Mouse (Mus musculus) hindbrain, embryonic 10.5 days (tissue): Measurements from ENCODE around the gene Tmem179b. TPM values are rescaled to one million over a fixed set of nuclear protein-coding genes. Genes with fewer than 3 reads are reported as not detected.
A peak's percentile ranks its signal among the peaks of the same experiment; 100 is the strongest.

Source experiments
- DNase-seq: peaks from one replicate; pipeline ENCODE4 v3.0.0-alpha.2; 2017; ENCODE audit warnings: low spot score
- H3K27ac ChIP-seq: fragments of 300-500 bp; sonication (generic); 2 replicates; pipeline ENCODE4 v1.5.1; 2016; ENCODE audit warnings: mild to moderate bottlenecking, moderate library complexity
- H3K27me3 ChIP-seq: fragments of 300-500 bp; sonication (generic); 2 replicates; pipeline ENCODE4 v1.6.1; 2016; ENCODE audit warnings: mild to moderate bottlenecking; ENCODE audit not compliant: poor library complexity, insufficient read depth, severe bottlenecking
- H3K36me3 ChIP-seq: fragments of 300-500 bp; sonication (generic); 2 replicates; pipeline ENCODE4 v1.6.1; 2016; ENCODE audit warnings: mild to moderate bottlenecking, moderate library complexity
- H3K4me1 ChIP-seq: fragments of 300-500 bp; sonication (generic); replicated peaks from 2 replicates; pipeline ENCODE4 v1.6.1; 2016; ENCODE audit warnings: mild to moderate bottlenecking
- H3K4me3 ChIP-seq: fragments of 300-500 bp; sonication (generic); 2 replicates; pipeline ENCODE4 v1.5.1; 2016; ENCODE audit warnings: mild to moderate bottlenecking, moderate library complexity
- H3K9me3 ChIP-seq: fragments of 300-500 bp; sonication (generic); 2 replicates; pipeline ENCODE4 v1.6.1; 2016; ENCODE audit warnings: mild to moderate bottlenecking, moderate library complexity
- WGBS: fragments of 180-500 bp; shearing (Covaris S2); methylation state at CpG from one replicate; pipeline ENCODE4 v1.1.7; 2016; 5-methylcytosine and 5-hydroxymethylcytosine counted together
- polyA plus RNA-seq: library from polyadenylated mRNA; unstranded; fragments of >200 nt; fragmentation: Nextera tagmentation; extraction: Ambion mirVana; gene quantifications from 2 replicates; pipeline ENCODE4 v1.2.1, GENCODE M21; 2016

Tmem179b gene
- polyA plus RNA-seq, 1 experiment from 2014 or later = 54.4 TPM

DNA sequence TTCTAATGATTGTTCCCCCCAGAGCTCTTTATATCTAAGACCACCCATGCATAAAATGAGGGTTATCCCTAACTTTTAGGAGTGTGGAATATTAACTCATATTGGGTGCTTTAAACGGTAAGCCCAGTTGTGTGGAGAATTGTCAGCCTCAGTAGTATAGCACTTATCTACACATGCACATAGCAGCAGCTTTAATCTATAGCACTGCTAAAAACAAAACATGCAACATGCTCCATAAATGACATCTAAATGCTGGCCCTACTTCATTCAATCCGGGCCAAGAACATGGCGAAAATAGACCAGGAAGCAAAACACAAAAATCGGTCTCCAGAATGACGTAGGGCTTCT lies 51.7 kb downstream of the Tmem179b start:
- peak overlapping the region; percentile 72 for H3K4me3 ChIP-seq
- 3% methylated on average over 5 of the region's 5 CpGs for WGBS
- DNase-seq = no peak
- no peaks in the 10 kb centered on the region for H3K9me3 ChIP-seq
- no peaks in the 10 kb centered on the region for H3K27me3 ChIP-seq
- peaks cover 26% of the 10 kb centered on the region for H3K4me1 ChIP-seq
- H3K27ac ChIP-seq = peak overlapping the region; percentile 93
- peaks cover 32% of the 10 kb centered on the region for H3K36me3 ChIP-seq

Other genes with a start within 250 kb of the Tmem179b start
- 0.09 and 0.21 TPM in 2 replicates for gene Slc22a8, start 183.2 kb downstream of the Tmem179b start, polyA plus RNA-seq
- 0.14 and 0.16 TPM in 2 replicates for gene Slc22a6, start 156.4 kb downstream of the Tmem179b start, polyA plus RNA-seq
- 0.05 TPM in 2 replicates for gene Chrm1, start 110.7 kb downstream of the Tmem179b start, polyA plus RNA-seq
- gene Slc3a2, start 51.1 kb downstream of the Tmem179b start, polyA plus RNA-seq = 128 and 146 TPM in 2 replicates
- 112 and 115 TPM in 2 replicates for gene Wdr74, start 38.6 kb downstream of the Tmem179b start, polyA plus RNA-seq
- 2.8 and 2.9 TPM in 2 replicates for gene 1700092M07Rik, start 33.7 kb downstream of the Tmem179b start, polyA plus RNA-seq
- gene Stx5a, start 33.1 kb downstream of the Tmem179b start, polyA plus RNA-seq = 95.6 and 106 TPM in 2 replicates
- 233 and 249 TPM in 2 replicates for gene Nxf1, start 17.4 kb downstream of the Tmem179b start, polyA plus RNA-seq
- gene Tmem223, start 3.5 kb downstream of the Tmem179b start, polyA plus RNA-seq = 185 and 220 TPM in 2 replicates
- 43.8 and 44.2 TPM in 2 replicates for gene Taf6l, start 11.9 kb upstream of the Tmem179b start, polyA plus RNA-seq
- gene Polr2g, start 24.1 kb upstream of the Tmem179b start, polyA plus RNA-seq = 189 and 194 TPM in 2 replicates
- 7.2 and 8.3 TPM in 2 replicates for gene Zbtb3, start 28.1 kb upstream of the Tmem179b start, polyA plus RNA-seq
- gene Ttc9c, start 44.9 kb upstream of the Tmem179b start, polyA plus RNA-seq = 52.0 and 67.5 TPM in 2 replicates
- gene Hnrnpul2, start 45.5 kb upstream of the Tmem179b start, polyA plus RNA-seq = 4.1 and 4.5 TPM in 2 replicates
- 0.31 TPM in 1 of 2 replicates, not detected in the other for gene AC129217.1, start 55.3 kb upstream of the Tmem179b start, polyA plus RNA-seq
- 55.8 and 64.3 TPM in 2 replicates for gene Bscl2, start 63.0 kb upstream of the Tmem179b start, polyA plus RNA-seq
- gene Gng3, start 64.7 kb upstream of the Tmem179b start, polyA plus RNA-seq = 66.7 and 140 TPM in 2 replicates
- gene Lrrn4cl, start 76.3 kb upstream of the Tmem179b start, polyA plus RNA-seq = 0.44 and 0.47 TPM in 2 replicates
- gene Ubxn1, start 97.0 kb upstream of the Tmem179b start, polyA plus RNA-seq = 201 and 202 TPM in 2 replicates
- 57.9 and 62.5 TPM in 2 replicates for gene Uqcc3, start 106.5 kb upstream of the Tmem179b start, polyA plus RNA-seq
- gene Lbhd1, start 109.3 kb upstream of the Tmem179b start, polyA plus RNA-seq = 111 and 112 TPM in 2 replicates
- not detected in 2 replicates for gene Gm49403, start 109.5 kb upstream of the Tmem179b start, polyA plus RNA-seq
- gene 1810009A15Rik, start 114.4 kb upstream of the Tmem179b start, polyA plus RNA-seq = 139 and 159 TPM in 2 replicates
- 0.22 TPM in 1 of 2 replicates, not detected in the other for gene Gm49416, start 114.5 kb upstream of the Tmem179b start, polyA plus RNA-seq
- gene Ints5, start 118.5 kb upstream of the Tmem179b start, polyA plus RNA-seq = 56.4 and 60.3 TPM in 2 replicates
- 113 and 125 TPM in 2 replicates for gene Ganab, start 123.6 kb upstream of the Tmem179b start, polyA plus RNA-seq
- gene B3gat3, start 145.9 kb upstream of the Tmem179b start, polyA plus RNA-seq = 63.1 and 78.0 TPM in 2 replicates
- gene Rom1, start 154.9 kb upstream of the Tmem179b start, polyA plus RNA-seq = 3.4 and 4.2 TPM in 2 replicates
- 21.3 and 24.9 TPM in 2 replicates for gene Eml3, start 155.1 kb upstream of the Tmem179b start, polyA plus RNA-seq
- 178 and 184 TPM in 2 replicates for gene Mta2, start 167.4 kb upstream of the Tmem179b start, polyA plus RNA-seq
- 39.3 and 41.2 TPM in 2 replicates for gene Tut1, start 179.4 kb upstream of the Tmem179b start, polyA plus RNA-seq
- gene Eef1g, start 192.6 kb upstream of the Tmem179b start, polyA plus RNA-seq = 402 and 497 TPM in 2 replicates
- gene Ahnak, start 214.8 kb upstream of the Tmem179b start, polyA plus RNA-seq = 8.1 and 11.0 TPM in 2 replicates